Mouse (Mus musculus): ENCODE measurements around the gene Gdpd3. TPM values are rescaled to one million over a fixed set of nuclear protein-coding genes. Genes with fewer than 3 reads are reported as not detected.
A peak's percentile ranks its signal among the peaks of the same experiment; 100 is the strongest.

Gdpd3 gene
- polyA plus RNA-seq, 1 experiment from 2014 or later: 11.1 TPM

DNA sequence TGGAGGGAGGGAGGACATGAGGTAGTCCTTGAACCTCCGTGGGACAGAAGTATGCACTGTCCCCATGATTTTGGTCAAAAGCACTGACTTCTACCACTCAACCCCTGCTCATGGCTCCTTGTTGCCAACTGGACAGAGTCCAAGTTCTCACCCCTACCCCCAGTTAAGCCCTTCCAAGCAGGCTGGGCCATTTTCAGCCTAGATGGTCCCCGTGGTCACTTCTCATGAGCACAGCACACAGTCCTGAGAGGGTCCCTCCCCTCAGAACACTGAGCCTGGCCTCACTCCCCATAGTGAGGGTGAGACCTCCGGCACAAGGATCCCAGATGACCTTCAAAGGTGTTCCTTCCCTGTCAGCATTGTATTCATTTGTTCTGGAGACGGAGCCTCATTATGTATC, 23.0 kb downstream of the Gdpd3 start:
- Histone ChIP-seq H3K9ac (ENCODE audit: low read length) (no peak overlapping the region), H3K27ac (ENCODE audit: low read length) (no peak overlapping the region), H3K4me1 (ENCODE audit: control insufficient read depth, insufficient read depth, low read length) (peaks cover 24% of the 10 kb centered on the region), H3K4me3 (replicated peaks; ENCODE audit: low read length) (no peak overlapping the region), H3K27me3 (ENCODE audit: control insufficient read depth, insufficient read depth, low read length) (no peaks in the 10 kb centered on the region), H3K36me3 (ENCODE audit: control insufficient read depth, insufficient read depth, low read length) (peaks cover 33% of the 10 kb centered on the region), H3K9me3 (replicated peaks; ENCODE audit: control insufficient read depth, low read length) (no peaks in the 10 kb centered on the region), H3K4me2 (ENCODE audit: low read depth, low read length) (no peak overlapping the region)
- no peak for ATAC-seq (ENCODE audit: insufficient read depth, low FRiP score)
- WGBS: 82% methylated on average over 4 of the region's 4 CpGs

DNA sequence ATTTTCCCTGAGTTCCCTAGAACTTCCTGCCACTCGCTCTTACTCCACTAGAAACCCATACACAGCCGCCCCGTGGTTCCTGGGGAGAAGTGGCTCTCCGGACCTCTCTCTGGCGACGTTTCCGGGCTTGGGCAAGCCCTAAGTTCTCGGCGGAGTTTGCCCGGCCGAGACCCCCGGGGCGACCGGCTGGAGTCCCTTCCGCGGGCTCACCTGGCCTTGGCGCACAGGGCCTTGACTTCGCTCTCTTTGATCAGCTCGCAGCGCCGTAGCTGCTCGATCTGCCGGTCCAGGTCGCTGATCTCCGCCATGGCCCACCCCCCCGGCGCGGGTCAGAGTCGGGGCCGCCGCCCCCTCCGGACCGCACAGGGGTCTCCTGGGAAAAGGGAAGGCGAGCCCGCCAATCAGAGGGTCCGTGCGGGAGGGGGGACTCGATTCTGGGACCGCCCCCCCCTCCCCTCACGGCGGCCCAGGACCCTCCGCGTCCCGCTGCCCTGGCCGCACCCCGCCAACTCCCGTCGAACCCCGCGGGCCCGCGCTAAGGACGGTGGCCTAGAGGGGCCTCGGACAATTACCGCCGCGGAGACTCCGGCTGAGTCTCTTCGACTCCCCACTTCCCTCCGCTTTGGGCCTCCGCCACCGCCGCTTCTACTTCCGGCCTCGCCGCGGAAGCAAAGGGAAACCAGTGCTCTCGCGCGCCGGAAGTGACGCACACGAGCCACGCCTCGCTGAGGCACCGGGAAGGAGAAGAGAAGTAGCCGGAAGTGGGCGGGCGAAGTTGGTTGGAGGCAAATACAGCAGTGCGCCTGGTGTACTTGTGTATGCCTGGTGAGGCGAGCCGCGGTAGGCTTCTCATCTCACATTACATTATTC, 26.0 kb downstream of the Gdpd3 start, which contains the start of gene Ppp4c:
Ppp4c (minus strand) TSS at position 646 of the 870 bp plus-strand sequence.
- Histone ChIP-seq H3K27ac (ENCODE audit: low read length) (peak within 1 kb of the TSS; percentile 98), H3K9me3 (replicated peaks; ENCODE audit: control insufficient read depth, low read length) (no peaks in the 10 kb centered on the region), H3K4me1 (ENCODE audit: control insufficient read depth, insufficient read depth, low read length) (peaks cover 28% of the 10 kb centered on the region), H3K9ac (ENCODE audit: low read length) (peak within 1 kb of the TSS; percentile 90), H3K4me2 (ENCODE audit: low read depth, low read length) (peak within 1 kb of the TSS; percentile 82), H3K4me3 (replicated peaks; ENCODE audit: low read length) (peak within 1 kb of the TSS; percentile 99), H3K27me3 (ENCODE audit: control insufficient read depth, insufficient read depth, low read length) (no peaks in the 10 kb centered on the region), H3K36me3 (ENCODE audit: control insufficient read depth, insufficient read depth, low read length) (peaks cover 32% of the 10 kb centered on the region)
- peak; percentile 94 for ATAC-seq (ENCODE audit: insufficient read depth, low FRiP score)
- under 1% methylated on average over 73 of the region's 83 CpGs for WGBS

- H3K4me2 ChIP-seq (ENCODE audit: low read depth, low read length): peak overlapping the region; percentile 80
- peak overlapping the region; percentile 99 for H3K4me3 ChIP-seq (replicated peaks; ENCODE audit: low read length)
- no peak; the same call in 1 of the 2 replicates for ATAC-seq (ENCODE audit: insufficient read depth, low FRiP score)
- no peaks in the 10 kb centered on the region for H3K27me3 ChIP-seq (ENCODE audit: control insufficient read depth, insufficient read depth, low read length)
- peak overlapping the region; percentile 98 for H3K27ac ChIP-seq (ENCODE audit: low read length)
- H3K9ac ChIP-seq (ENCODE audit: low read length): peak overlapping the region; percentile 90
- 21% methylated on average over 11 of the region's 11 CpGs for WGBS
- peaks cover 36% of the 10 kb centered on the region for H3K4me1 ChIP-seq (ENCODE audit: control insufficient read depth, insufficient read depth, low read length)
- peaks cover 29% of the 10 kb centered on the region for H3K36me3 ChIP-seq (ENCODE audit: control insufficient read depth, insufficient read depth, low read length)
- no peaks in the 10 kb centered on the region for H3K9me3 ChIP-seq (replicated peaks; ENCODE audit: control insufficient read depth, low read length)
These were observed 26.7 kb downstream of the Gdpd3 start for GRCm38 (mm10) chr7:126792721-126793443.

DNA sequence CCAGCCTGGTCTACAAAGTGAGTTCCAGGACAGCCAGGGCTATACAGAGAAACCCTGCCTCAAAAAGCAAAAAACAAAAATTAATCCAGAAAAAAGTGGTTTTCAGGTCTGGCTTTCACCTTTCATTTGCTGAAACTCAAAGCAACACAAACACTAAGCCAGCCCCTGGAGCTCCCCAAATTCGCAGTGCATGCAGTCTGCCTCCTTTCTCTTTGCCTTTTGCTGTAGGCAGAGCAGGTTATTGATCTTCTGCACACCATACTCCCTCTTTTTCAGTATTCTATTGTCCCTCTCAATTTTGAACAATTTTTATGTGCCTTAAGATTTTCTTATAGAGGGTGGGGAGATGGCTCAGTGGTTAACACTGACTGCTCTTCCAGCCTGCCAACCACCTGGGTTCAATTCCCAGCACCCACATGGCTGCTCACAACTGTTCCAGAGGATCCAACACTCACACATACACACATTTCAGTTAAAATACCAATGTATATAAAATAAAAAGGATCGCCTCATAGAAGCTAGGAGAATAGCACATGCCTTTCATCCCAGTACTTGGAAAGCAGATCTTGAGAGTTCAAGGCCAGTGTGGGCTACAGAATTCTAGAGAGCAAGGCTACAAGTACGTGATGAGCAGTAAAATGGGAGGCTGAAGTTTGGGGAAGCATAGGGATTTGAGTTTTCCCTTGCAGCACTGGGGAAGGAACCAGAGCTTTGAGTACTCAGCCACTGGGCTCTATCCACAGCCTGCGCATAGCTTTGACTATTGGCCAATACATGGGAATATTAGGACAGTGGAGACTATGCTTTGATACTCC, 27.5 kb downstream of the Gdpd3 start:
- Histone ChIP-seq H3K4me3 (replicated peaks; ENCODE audit: low read length) (no peak overlapping the region), H3K9ac (ENCODE audit: low read length) (no peak overlapping the region), H3K27me3 (ENCODE audit: control insufficient read depth, insufficient read depth, low read length) (no peaks in the 10 kb centered on the region), H3K36me3 (ENCODE audit: control insufficient read depth, insufficient read depth, low read length) (peaks cover 24% of the 10 kb centered on the region), H3K9me3 (replicated peaks; ENCODE audit: control insufficient read depth, low read length) (no peaks in the 10 kb centered on the region), H3K27ac (ENCODE audit: low read length) (no peak overlapping the region), H3K4me1 (ENCODE audit: control insufficient read depth, insufficient read depth, low read length) (peaks cover 36% of the 10 kb centered on the region), H3K4me2 (ENCODE audit: low read depth, low read length) (no peak overlapping the region)
- WGBS: 70% methylated on average over 4 of the region's 4 CpGs
- no peak for ATAC-seq (ENCODE audit: insufficient read depth, low FRiP score)

DNA sequence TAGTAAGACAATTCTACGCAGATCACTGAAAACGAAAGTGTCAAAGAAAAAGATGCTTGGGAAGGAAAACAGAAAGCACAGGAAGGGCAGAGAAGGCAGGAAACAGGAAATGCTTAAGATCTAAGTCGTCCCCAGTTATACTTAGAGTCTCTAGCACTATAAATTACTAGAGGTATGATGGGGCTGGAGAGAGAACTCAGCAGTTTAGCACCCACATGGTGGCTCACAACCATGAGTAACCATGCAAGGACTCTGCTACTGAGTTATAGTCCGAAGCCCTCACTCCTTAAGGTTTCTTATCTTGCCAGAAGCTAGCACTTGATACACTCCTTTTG, 28.1 kb downstream of the Gdpd3 start:
- Histone ChIP-seq H3K36me3 (ENCODE audit: control insufficient read depth, insufficient read depth, low read length) (peaks cover 20% of the 10 kb centered on the region), H3K4me3 (replicated peaks; ENCODE audit: low read length) (no peak overlapping the region), H3K4me1 (ENCODE audit: control insufficient read depth, insufficient read depth, low read length) (peaks cover 36% of the 10 kb centered on the region), H3K4me2 (ENCODE audit: low read depth, low read length) (no peak overlapping the region), H3K27ac (ENCODE audit: low read length) (no peak overlapping the region), H3K27me3 (ENCODE audit: control insufficient read depth, insufficient read depth, low read length) (no peaks in the 10 kb centered on the region), H3K9ac (ENCODE audit: low read length) (no peak overlapping the region), H3K9me3 (replicated peaks; ENCODE audit: control insufficient read depth, low read length) (no peaks in the 10 kb centered on the region)
- WGBS: 72% methylated on average over 4 of the region's 4 CpGs
- no peak for ATAC-seq (ENCODE audit: insufficient read depth, low FRiP score)

DNA sequence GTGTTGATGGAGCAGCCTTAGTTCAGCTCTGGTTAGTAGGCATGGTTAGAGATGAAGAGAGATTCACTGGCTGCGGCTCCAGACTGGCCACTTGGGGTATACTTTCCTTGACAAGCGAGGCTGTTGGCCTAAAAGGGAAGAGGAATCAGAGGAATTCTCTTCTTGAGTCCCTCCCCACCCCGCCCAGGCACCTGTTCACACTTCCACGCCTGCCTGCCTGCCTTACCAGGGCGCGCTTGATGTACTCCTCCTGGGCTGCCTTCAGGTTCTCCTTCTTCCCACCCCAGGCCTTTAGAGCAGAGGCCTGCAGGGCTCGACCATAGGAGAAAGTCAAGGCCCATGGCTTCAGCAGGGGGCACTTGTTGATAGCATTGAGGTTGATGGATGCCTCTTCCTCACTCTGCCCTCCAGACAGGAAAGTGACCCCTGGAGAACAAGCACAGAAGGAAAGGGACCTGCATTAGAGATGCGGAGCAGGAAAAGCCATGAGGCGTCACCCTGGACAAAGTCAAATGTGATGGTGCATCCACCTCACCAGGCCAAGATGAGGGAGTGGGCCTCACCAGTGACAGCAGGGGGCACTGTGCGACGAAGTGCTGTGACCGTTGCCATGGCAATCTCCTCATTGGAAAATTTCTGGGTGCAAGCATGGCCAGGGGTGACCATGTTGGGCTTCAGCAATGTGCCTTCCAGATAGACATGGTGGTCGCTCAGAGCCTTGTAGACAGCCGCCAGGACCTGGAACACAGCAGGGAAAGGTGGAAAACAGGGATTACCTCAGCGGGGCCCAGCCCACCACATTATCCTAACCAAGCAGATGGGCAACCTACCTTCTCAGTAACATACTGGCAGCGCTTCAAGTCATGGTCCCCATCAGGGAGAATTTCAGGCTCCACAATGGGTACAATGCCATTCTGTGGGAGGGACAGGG, 29.5 kb downstream of the Gdpd3 start:
- 78% methylated on average over 16 of the region's 16 CpGs for WGBS
- Histone ChIP-seq H3K4me2 (ENCODE audit: low read depth, low read length) (no peak overlapping the region), H3K4me3 (replicated peaks; ENCODE audit: low read length) (no peak overlapping the region), H3K27me3 (ENCODE audit: control insufficient read depth, insufficient read depth, low read length) (no peaks in the 10 kb centered on the region), H3K36me3 (ENCODE audit: control insufficient read depth, insufficient read depth, low read length) (peaks cover 18% of the 10 kb centered on the region), H3K4me1 (ENCODE audit: control insufficient read depth, insufficient read depth, low read length) (peaks cover 39% of the 10 kb centered on the region), H3K9me3 (replicated peaks; ENCODE audit: control insufficient read depth, low read length) (no peaks in the 10 kb centered on the region), H3K9ac (ENCODE audit: low read length) (no peak overlapping the region), H3K27ac (ENCODE audit: low read length) (no peak overlapping the region)
- ATAC-seq (ENCODE audit: insufficient read depth, low FRiP score): no peak

GRCm38 (mm10) chr7:126796350-126796932, 30.3 kb downstream of the Gdpd3 start:
- peaks cover 35% of the 10 kb centered on the region for H3K4me1 ChIP-seq (ENCODE audit: control insufficient read depth, insufficient read depth, low read length)
- ATAC-seq (ENCODE audit: insufficient read depth, low FRiP score): no peak
- 70% methylated on average over 8 of the region's 8 CpGs for WGBS
- no peak overlapping the region; the same call in 1 of the 2 replicates for H3K9ac ChIP-seq (ENCODE audit: low read length)
- H3K27ac ChIP-seq (ENCODE audit: low read length): no peak overlapping the region
- H3K4me3 ChIP-seq (replicated peaks; ENCODE audit: low read length): no peak overlapping the region
- no peaks in the 10 kb centered on the region for H3K9me3 ChIP-seq (replicated peaks; ENCODE audit: control insufficient read depth, low read length)
- peak overlapping the region; percentile 55 for H3K4me2 ChIP-seq (ENCODE audit: low read depth, low read length)
- peaks cover 18% of the 10 kb centered on the region for H3K36me3 ChIP-seq (ENCODE audit: control insufficient read depth, insufficient read depth, low read length)
- no peaks in the 10 kb centered on the region for H3K27me3 ChIP-seq (ENCODE audit: control insufficient read depth, insufficient read depth, low read length)
